Mouse (Mus musculus): ENCODE results near the gene Mydgf. TPM values are rescaled to one million over a fixed set of nuclear protein-coding genes. Genes with fewer than 3 reads are reported as not detected.

Mydgf gene
- polyA plus RNA-seq, 1 experiment, result not detected

DNA sequence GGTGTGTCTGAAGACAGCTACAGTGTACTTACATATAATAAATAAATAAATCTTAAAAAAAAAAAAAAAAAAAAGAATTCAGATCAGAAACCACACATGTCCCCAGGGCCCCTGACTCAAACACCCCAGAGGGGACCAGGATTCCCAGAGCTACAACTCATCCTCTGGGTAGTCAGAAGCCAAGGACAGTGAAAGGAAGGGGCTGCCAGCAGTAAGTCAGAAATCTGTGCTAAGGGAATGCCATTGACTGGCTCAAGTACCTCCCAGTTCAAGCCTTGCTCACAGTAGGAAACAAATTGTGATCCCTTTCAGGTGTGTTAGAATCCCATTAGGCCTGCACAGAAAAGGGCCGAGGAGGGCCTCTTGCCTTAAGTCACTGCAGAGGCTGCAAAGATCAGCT lies 30.5 kb upstream of the Mydgf start:
- no peak for TF ChIP-seq POLR2A (IDR thresholded peaks at IDR 0.05; ENCODE audit: insufficient read depth, low read depth, low read length)
- no peak for TF ChIP-seq CTCF (IDR thresholded peaks at IDR 0.05; ENCODE audit: insufficient read depth, low read depth, low read length)
- 76% methylated on average over 1 of the region's 1 CpGs for WGBS

GRCm38 (mm10) chr17:56212676-56213075 lies 29.0 kb upstream of the Mydgf start:
- Histone ChIP-seq H3K4me3 (ENCODE audit: insufficient read depth, low read depth, low read length) (no peak overlapping the region), H3K4me1 (ENCODE audit: control insufficient read depth, insufficient read depth, low read length) (peaks cover 20% of the 10 kb centered on the region), H3K27ac (ENCODE audit: insufficient read depth, low read depth, low read length) (no peak overlapping the region)
- WGBS, result 59% methylated on average over 6 of the region's 6 CpGs
- TF ChIP-seq POLR2A (IDR thresholded peaks at IDR 0.05; ENCODE audit: insufficient read depth, low read depth, low read length) (no peak), CTCF (IDR thresholded peaks at IDR 0.05; ENCODE audit: insufficient read depth, low read depth, low read length) (no peak)

More for the DNA sequence above, 30.5 kb upstream of the Mydgf start:
- H3K27ac ChIP-seq (ENCODE audit: insufficient read depth, low read depth, low read length), result no peak overlapping the region
- H3K4me1 ChIP-seq (ENCODE audit: control insufficient read depth, insufficient read depth, low read length), result peaks cover 25% of the 10 kb centered on the region
- no peak overlapping the region for H3K4me3 ChIP-seq (ENCODE audit: insufficient read depth, low read depth, low read length)

GRCm38 (mm10) chr17:56211090-56211489 lies 27.4 kb upstream of the Mydgf start:
- 91% methylated on average over 2 of the region's 2 CpGs for WGBS
- Histone ChIP-seq H3K4me3 (ENCODE audit: insufficient read depth, low read depth, low read length) (no peak overlapping the region), H3K4me1 (ENCODE audit: control insufficient read depth, insufficient read depth, low read length) (peaks cover 8% of the 10 kb centered on the region; the same call in 1 of the 2 replicates), H3K27ac (ENCODE audit: insufficient read depth, low read depth, low read length) (no peak overlapping the region)
- TF ChIP-seq CTCF (IDR thresholded peaks at IDR 0.05; ENCODE audit: insufficient read depth, low read depth, low read length) (no peak), POLR2A (IDR thresholded peaks at IDR 0.05; ENCODE audit: insufficient read depth, low read depth, low read length) (no peak)

GRCm38 (mm10) chr17:56208821-56209220 lies 25.1 kb upstream of the Mydgf start:
- TF ChIP-seq POLR2A (IDR thresholded peaks at IDR 0.05; ENCODE audit: insufficient read depth, low read depth, low read length) (no peak), CTCF (IDR thresholded peaks at IDR 0.05; ENCODE audit: insufficient read depth, low read depth, low read length) (no peak)
- Histone ChIP-seq H3K27ac (ENCODE audit: insufficient read depth, low read depth, low read length) (no peak overlapping the region), H3K4me1 (ENCODE audit: control insufficient read depth, insufficient read depth, low read length) (no peaks in the 10 kb centered on the region), H3K4me3 (ENCODE audit: insufficient read depth, low read depth, low read length) (no peak overlapping the region)
- 87% methylated on average over 3 of the region's 3 CpGs for WGBS

DNA sequence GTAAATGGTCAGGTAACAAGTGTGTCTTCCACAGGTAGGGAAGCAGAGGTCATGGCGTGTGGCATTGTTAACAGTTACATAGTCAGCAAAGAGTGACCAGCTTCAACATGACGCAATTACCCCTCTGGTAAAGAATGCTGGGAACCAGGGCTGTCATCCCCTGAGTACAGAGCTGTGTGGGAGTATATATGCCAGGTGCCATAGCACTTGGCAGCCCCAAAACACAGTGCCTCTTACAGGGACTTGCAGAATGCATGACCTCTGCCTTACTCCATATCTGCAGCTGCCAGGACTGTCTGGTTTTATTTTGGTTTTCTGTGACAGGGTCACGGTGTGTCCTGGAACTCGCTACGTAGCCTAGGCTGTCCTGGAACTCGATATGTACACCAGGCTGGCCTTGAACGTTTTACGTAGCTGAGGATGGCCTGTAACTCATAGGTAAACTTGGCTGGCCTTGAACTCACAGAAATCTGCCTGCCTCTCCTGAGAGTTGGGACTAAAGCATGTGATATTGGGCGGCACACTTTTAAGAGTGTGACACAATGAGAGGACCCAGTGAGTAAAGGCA lies 24.3 kb upstream of the Mydgf start:
- WGBS, result 93% methylated on average over 9 of the region's 9 CpGs
- no peak overlapping the region for H3K27ac ChIP-seq (ENCODE audit: insufficient read depth, low read depth, low read length)
- H3K4me3 ChIP-seq (ENCODE audit: insufficient read depth, low read depth, low read length), result no peak overlapping the region
- H3K4me1 ChIP-seq (ENCODE audit: control insufficient read depth, insufficient read depth, low read length), result no peaks in the 10 kb centered on the region
- TF ChIP-seq CTCF (IDR thresholded peaks at IDR 0.05; ENCODE audit: insufficient read depth, low read depth, low read length) (no peak), POLR2A (IDR thresholded peaks at IDR 0.05; ENCODE audit: insufficient read depth, low read depth, low read length) (no peak)

GRCm38 (mm10) chr17:56206986-56207674 lies 23.4 kb upstream of the Mydgf start:
- no peaks in the 10 kb centered on the region for H3K4me1 ChIP-seq (ENCODE audit: control insufficient read depth, insufficient read depth, low read length)
- TF ChIP-seq POLR2A (IDR thresholded peaks at IDR 0.05; ENCODE audit: insufficient read depth, low read depth, low read length) (no peak), CTCF (IDR thresholded peaks at IDR 0.05; ENCODE audit: insufficient read depth, low read depth, low read length) (no peak)
- WGBS, result 88% methylated on average over 6 of the region's 6 CpGs
- no peak overlapping the region for H3K4me3 ChIP-seq (ENCODE audit: insufficient read depth, low read depth, low read length)
- H3K27ac ChIP-seq (ENCODE audit: insufficient read depth, low read depth, low read length), result no peak overlapping the region

DNA sequence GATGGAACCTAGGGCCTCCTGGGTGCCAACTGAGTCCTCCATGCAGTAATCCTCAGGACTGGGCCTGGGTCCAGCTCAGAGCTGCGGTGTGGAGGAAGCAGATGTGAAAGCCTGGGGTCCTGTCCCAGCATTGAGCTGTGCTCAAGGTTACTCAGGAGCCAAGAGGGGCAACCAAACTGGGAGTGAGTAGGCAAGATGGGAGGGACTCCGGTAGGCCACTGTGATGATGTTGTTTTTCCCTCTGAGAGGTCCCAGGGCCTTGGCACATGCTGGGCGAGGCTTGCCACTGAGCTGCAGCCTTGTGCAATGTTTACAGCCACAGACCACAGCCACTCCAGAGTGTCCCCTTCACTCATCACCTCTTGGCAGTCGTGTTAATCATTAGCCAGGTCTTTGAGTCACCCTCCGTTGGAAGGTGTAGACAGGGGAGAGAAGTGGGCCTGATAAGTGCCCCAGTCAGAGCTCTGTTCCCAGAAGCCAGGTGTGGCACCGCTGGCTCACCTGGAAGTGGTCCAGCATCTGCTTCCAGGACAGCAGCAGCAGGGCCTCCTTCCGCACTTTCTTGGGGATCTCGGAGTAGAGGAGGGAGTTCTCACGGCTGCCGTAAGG lies 22.7 kb upstream of the Mydgf start:
- Histone ChIP-seq H3K4me1 (ENCODE audit: control insufficient read depth, insufficient read depth, low read length) (no peaks in the 10 kb centered on the region), H3K27ac (ENCODE audit: insufficient read depth, low read depth, low read length) (no peak overlapping the region), H3K4me3 (ENCODE audit: insufficient read depth, low read depth, low read length) (no peak overlapping the region)
- WGBS, result 89% methylated on average over 10 of the region's 10 CpGs
- TF ChIP-seq POLR2A (IDR thresholded peaks at IDR 0.05; ENCODE audit: insufficient read depth, low read depth, low read length) (no peak), CTCF (IDR thresholded peaks at IDR 0.05; ENCODE audit: insufficient read depth, low read depth, low read length) (no peak)

- Histone ChIP-seq H3K27ac (ENCODE audit: insufficient read depth, low read depth, low read length) (no peak overlapping the region), H3K4me3 (ENCODE audit: insufficient read depth, low read depth, low read length) (no peak overlapping the region), H3K4me1 (ENCODE audit: control insufficient read depth, insufficient read depth, low read length) (no peaks in the 10 kb centered on the region)
- TF ChIP-seq CTCF (IDR thresholded peaks at IDR 0.05; ENCODE audit: insufficient read depth, low read depth, low read length), result no peak
- TF ChIP-seq POLR2A (IDR thresholded peaks at IDR 0.05; ENCODE audit: insufficient read depth, low read depth, low read length), result no peak
- whole genome bisulfite sequencing, result 60% methylated on average over 3 of the region's 3 CpGs
Measured at GRCm38 (mm10) chr17:56203729-56204128, 20.0 kb upstream of the Mydgf start.

DNA sequence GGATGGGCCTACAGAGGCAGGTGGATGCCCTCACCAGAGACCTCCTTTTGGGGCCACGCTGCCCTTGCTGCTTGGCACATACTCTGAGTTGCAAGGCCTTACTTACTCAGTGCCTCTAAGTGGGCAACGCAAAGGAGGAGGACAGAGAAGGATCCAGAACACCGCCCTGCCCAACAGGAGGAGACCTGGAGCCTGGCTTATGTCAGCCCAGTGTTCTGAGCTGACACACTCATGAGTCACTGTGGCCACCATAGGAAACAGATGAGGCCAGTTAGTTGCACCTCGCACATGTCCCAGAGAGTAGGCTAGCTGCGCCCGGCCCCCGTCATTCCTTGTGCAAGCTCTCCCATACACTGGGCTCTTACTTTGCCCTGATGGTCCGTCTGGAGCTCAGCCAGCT lies 18.8 kb upstream of the Mydgf start:
- no peak overlapping the region for H3K27ac ChIP-seq (ENCODE audit: insufficient read depth, low read depth, low read length)
- TF ChIP-seq CTCF (IDR thresholded peaks at IDR 0.05; ENCODE audit: insufficient read depth, low read depth, low read length), result no peak
- TF ChIP-seq POLR2A (IDR thresholded peaks at IDR 0.05; ENCODE audit: insufficient read depth, low read depth, low read length), result no peak
- 96% methylated on average over 8 of the region's 8 CpGs for WGBS

More for the DNA sequence above, 18.8 kb upstream of the Mydgf start:
- H3K4me3 ChIP-seq (ENCODE audit: insufficient read depth, low read depth, low read length), result no peak overlapping the region
- no peaks in the 10 kb centered on the region for H3K4me1 ChIP-seq (ENCODE audit: control insufficient read depth, insufficient read depth, low read length)
